ENCODE assay signal across 13 mouse cellular contexts in genomic region chr6:52963430-52963732, GRCm38 (mm10).
A peak's percentile ranks its signal among the peaks of the same experiment; 100 is the strongest.
DNase-seq lines count a peak whose midpoint lies in the region; ATAC-seq and TF ChIP-seq lines count a peak whose summit lies in the region.
"Had no signal": no experiment of that assay in that cellular context is flagged by ENCODE, and none has a peak within 500 bp of the region (broad histone marks: within the 10 kb centered on the region; RNA-seq: fewer than 3 reads in every experiment).

No protein-coding gene starts in this region.

- no peak for TF ChIP-seq POLR2A in cerebellum, adult 2 months (IDR thresholded peaks at IDR 0.05; ENCODE audit: borderline replicate concordance, insufficient read depth, low read length)

- ATAC-seq in forebrain, embryonic 15.5 days (replicated peaks), result 0 out of 2 replicates have a peak, but pooled peaks have one; percentile 46
- ATAC-seq in kidney, embryonic 15.5 days (replicated peaks; ENCODE audit: low FRiP score), result 0 out of 2 replicates have a peak, but pooled peaks have one; percentile 16
- ATAC-seq in limb, embryonic 11.5 days (ENCODE audit: insufficient number of reproducible peaks, low FRiP score, low TSS enrichment, low read depth), result no peak
- ATAC-seq: inflammation-experienced regulatory T-cells, adult 6 months had no signal

- no peak for DNase-seq in forebrain, embryonic 10.5 days (ENCODE audit: extremely low spot score, low spot score)
- no peak for DNase-seq in kidney, adult 9 months
- DNase-seq in cerebellum, adult 2 months, result peak; percentile 42 to 52
- peak; percentile 26 for DNase-seq in limb, embryonic 11.5 days (ENCODE audit: low spot score)
- DNase-seq in yolk sac, embryonic 10.5 days (ENCODE audit: low spot score), result no peak
- DNase-seq in left cerebral cortex, postnatal 25 days (ENCODE audit: low spot score in 2 of 2), result no peak
- DNase-seq: liver; thymus, postnatal 14 days had no signal

- no peaks in the 10 kb centered on the region for H3K36me3 ChIP-seq in forebrain, embryonic 15.5 days
- H3K36me3 ChIP-seq in forebrain, embryonic 10.5 days (replicated peaks), result no peaks in the 10 kb centered on the region
- no peaks in the 10 kb centered on the region for H3K36me3 ChIP-seq in kidney, embryonic 15.5 days
- no peaks in the 10 kb centered on the region for H3K36me3 ChIP-seq in limb, embryonic 11.5 days (ENCODE audit: control insufficient read depth, insufficient read depth, low read length)

- no peak overlapping the region for H3K9ac ChIP-seq in forebrain, embryonic 15.5 days (replicated peaks)
- no peak overlapping the region for H3K9ac ChIP-seq in kidney, embryonic 15.5 days
- H3K9ac ChIP-seq in limb, embryonic 11.5 days (ENCODE audit: low read length), result no peak overlapping the region

- WGBS in forebrain, embryonic 15.5 days, result 64% methylated on average over 6 of the region's 6 CpGs
- WGBS in forebrain, embryonic 10.5 days, result 75% methylated on average over 6 of the region's 6 CpGs
- 50% methylated on average over 6 of the region's 6 CpGs for WGBS in kidney, embryonic 15.5 days
- WGBS in cerebellum, adult 2 months, result 21% methylated on average over 6 of the region's 6 CpGs
- WGBS in limb, embryonic 11.5 days, result 39% methylated on average over 6 of the region's 6 CpGs

- no peaks in the 10 kb centered on the region for H3K27me3 ChIP-seq in forebrain, embryonic 15.5 days
- 0 out of 2 replicates have a peak, but pooled peaks cover 3% of the 10 kb centered on the region for H3K27me3 ChIP-seq in forebrain, embryonic 10.5 days (ENCODE audit: poor library complexity, severe bottlenecking)
- H3K27me3 ChIP-seq in kidney, embryonic 15.5 days, result no peaks in the 10 kb centered on the region
- no peaks in the 10 kb centered on the region for H3K27me3 ChIP-seq in cerebellum, adult 2 months (ENCODE audit: control insufficient read depth, insufficient read depth, low read length)
- H3K27me3 ChIP-seq in limb, embryonic 11.5 days (ENCODE audit: control insufficient read depth, insufficient read depth, low read length), result no peaks in the 10 kb centered on the region

- H3K4me1 ChIP-seq in forebrain, embryonic 15.5 days, result peaks cover 31% of the 10 kb centered on the region
- peaks cover 51% of the 10 kb centered on the region for H3K4me1 ChIP-seq in forebrain, embryonic 10.5 days
- peaks cover 44% of the 10 kb centered on the region for H3K4me1 ChIP-seq in kidney, embryonic 15.5 days
- peaks cover 25% of the 10 kb centered on the region for H3K4me1 ChIP-seq in cerebellum, adult 2 months (ENCODE audit: control insufficient read depth, insufficient read depth, low read length)
- H3K4me1 ChIP-seq in limb, embryonic 11.5 days (ENCODE audit: control insufficient read depth, insufficient read depth, low read length), result peaks cover 51% of the 10 kb centered on the region

- H3K9me3 ChIP-seq in forebrain, embryonic 15.5 days, result no peaks in the 10 kb centered on the region
- no peaks in the 10 kb centered on the region for H3K9me3 ChIP-seq in forebrain, embryonic 10.5 days
- H3K9me3 ChIP-seq in kidney, embryonic 15.5 days (replicated peaks), result no peaks in the 10 kb centered on the region
- no peaks in the 10 kb centered on the region for H3K9me3 ChIP-seq in limb, embryonic 11.5 days (ENCODE audit: control insufficient read depth, low read length)

- no peak overlapping the region for H3K27ac ChIP-seq in forebrain, embryonic 15.5 days (replicated peaks)
- no peak overlapping the region for H3K27ac ChIP-seq in forebrain, embryonic 10.5 days
- H3K27ac ChIP-seq in kidney, embryonic 15.5 days, result no peak overlapping the region
- no peak overlapping the region for H3K27ac ChIP-seq in cerebellum, adult 2 months (ENCODE audit: insufficient read depth, low read length)
- H3K27ac ChIP-seq in limb, embryonic 11.5 days (replicated peaks; ENCODE audit: low read depth, low read length), result peak overlapping the region; percentile 79
- H3K27ac ChIP-seq: macrophage had no signal

- H3K4me3 ChIP-seq in forebrain, embryonic 15.5 days, result no peak overlapping the region
- H3K4me3 ChIP-seq in forebrain, embryonic 10.5 days, result no peak overlapping the region
- no peak overlapping the region for H3K4me3 ChIP-seq in kidney, embryonic 15.5 days (replicated peaks)
- no peak overlapping the region for H3K4me3 ChIP-seq in cerebellum, adult 2 months (replicated peaks; ENCODE audit: insufficient read depth, low read depth, low read length)
- no peak overlapping the region for H3K4me3 ChIP-seq in limb, embryonic 11.5 days (ENCODE audit: low read depth, low read length)
- H3K4me3 ChIP-seq: myocyte had no signal

- no peak overlapping the region for H3K4me2 ChIP-seq in forebrain, embryonic 15.5 days (replicated peaks)
- no peak overlapping the region for H3K4me2 ChIP-seq in kidney, embryonic 15.5 days
- H3K4me2 ChIP-seq in limb, embryonic 11.5 days (ENCODE audit: low read depth, severe bottlenecking), result no peak overlapping the region

- intact Hi-C loops in left cerebral cortex, postnatal 25 days (cut with DNase I), result no loop called here

- no peak for TF ChIP-seq CTCF in cerebellum, adult 2 months (IDR thresholded peaks at IDR 0.05; ENCODE audit: borderline replicate concordance, insufficient read depth, low read depth, low read length)

Comparison
In these comparisons a context has a peak if more than half of its experiments do, and no peak if none do; other contexts are left out.
1. DNase-seq: peak in cerebellum, adult 2 months (2 of 2) and limb, embryonic 11.5 days (single experiment); none in forebrain, embryonic 10.5 days (single experiment), kidney, adult 9 months (single experiment), yolk sac, embryonic 10.5 days (single experiment) and left cerebral cortex, postnatal 25 days (0 of 2).